Mouse (Mus musculus) monocyte, adult 2 months (primary cell): ENCODE data around the gene Csta1.
"Not testable (repeated sequence)": the region's sequence is repeated elsewhere in the genome, so short reads cannot be mapped to it uniquely, and the experiment has no call there.

Source experiments
- DNase-seq, 2 experiments: peaks; one replicate each; pipeline ENCODE4 v3.0.0; 2022; ENCODE audit warnings: low spot score in 2 of 2, low read depth in 1 of 2

Gene Csta1

DNA sequence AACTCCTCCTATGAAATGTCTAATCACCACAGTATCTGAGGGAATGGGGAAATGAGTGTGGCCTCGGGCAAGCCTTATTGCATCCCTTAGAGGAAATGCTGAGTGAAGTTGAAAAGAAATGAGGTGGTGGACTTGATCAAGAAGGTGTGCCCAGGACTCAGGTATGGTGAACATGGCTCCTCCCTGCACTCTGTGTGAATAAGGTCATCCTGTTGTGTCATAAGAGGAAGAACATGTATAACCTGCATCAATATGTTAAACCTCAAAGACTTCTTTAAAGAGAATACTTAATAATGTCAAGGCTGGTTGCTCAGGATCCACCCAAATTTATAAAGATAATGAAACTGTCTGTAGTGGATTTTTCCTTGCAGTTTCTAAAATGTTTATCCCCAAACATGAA lies at the start of gene Csta1:
Csta1 (minus strand) TSS at position 101 of the 400 bp plus-strand sequence.
- DNase-seq, result no peak

DNA sequence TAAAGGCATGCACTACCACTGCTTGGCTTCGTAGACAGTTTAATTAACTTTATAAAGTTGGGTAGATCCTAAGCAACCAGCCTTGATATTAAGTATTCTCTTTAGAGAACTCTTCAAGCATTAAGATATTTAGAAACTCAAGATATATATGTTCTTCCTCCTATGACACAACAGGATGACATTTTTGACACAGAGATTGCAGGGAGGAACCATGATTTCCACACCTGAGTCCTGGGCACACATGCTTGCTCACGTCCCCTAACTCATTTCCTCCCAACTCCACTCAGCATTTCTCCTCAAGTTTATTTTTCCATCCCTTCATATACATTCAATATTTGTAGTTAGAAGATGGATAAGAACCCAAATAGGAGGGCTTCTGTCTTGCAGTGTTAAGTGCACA lies 48.9 kb upstream of the Csta1 start:
- DNase-seq, result no peak

DNA sequence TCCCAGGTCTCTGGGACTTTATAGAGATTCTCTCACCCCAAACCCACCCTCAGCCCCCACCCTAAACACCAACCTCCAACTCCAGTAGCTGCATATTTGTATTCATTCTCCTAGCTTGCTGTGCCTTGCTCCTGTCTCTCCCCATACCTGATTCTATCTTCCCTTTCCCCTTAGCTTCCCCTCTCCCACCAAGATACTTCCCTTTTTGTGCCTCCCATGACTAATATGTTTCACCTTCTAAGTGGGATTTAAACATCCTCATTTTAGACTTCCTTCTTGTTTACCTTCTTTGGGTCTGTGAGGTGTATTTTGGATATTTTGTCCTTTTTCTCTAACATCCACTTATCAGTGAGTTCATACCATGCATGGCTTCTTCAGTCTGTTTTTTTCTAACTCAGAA lies 45.1 kb upstream of the Csta1 start:
- no peak for DNase-seq

DNA sequence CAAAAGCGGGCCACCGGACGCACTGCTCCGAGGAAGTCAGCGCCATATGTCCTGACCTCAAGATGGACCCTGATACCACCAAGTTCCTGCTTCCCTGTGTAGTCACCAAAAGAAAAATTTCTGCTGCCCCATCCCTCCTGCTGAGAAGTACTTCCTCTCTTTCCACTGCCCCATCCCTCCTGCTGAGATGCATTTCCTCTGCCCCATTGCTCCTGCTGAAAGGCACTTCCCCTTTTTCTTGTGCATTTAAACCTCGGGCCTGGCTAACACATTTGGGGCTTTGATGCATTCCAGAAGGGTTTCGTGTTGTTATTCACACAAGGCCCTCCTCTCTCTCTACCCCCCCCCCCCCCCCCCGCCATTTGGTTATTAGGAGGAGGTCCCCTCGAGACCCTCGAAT lies 36.8 kb upstream of the Csta1 start:
- not testable (repeated sequence) for DNase-seq

DNA sequence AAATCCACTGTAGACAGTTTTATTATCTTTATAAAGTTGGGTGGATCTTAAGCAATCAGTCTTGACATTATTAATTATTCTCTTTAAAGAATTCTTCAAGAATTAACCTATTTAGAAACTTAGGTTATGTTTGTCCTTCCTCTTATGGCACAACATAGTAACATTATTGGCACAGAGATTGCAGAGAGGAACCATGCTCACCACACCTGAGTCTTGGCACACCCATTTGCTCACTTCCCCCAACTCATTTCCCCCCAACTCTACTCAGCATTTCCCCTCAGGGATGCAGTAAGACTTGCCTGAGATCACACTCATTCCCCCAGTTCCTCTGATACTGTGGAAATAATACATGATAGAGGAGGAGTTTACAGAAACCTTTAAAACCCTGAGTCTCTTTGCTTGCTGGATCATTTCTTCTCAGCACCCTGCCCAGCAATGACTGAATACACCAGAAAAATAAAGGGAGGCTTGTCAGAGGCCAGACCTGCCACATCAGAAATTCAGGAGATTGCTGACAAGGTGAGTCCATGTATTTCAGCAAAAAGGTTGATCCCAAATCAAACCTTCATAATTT lies 25.4 kb upstream of the Csta1 start, which contains the start of gene Stfa2l1:
Stfa2l1 (plus strand) TSS at position 410 of the 574 bp plus-strand sequence.
- no peak for DNase-seq

DNA sequence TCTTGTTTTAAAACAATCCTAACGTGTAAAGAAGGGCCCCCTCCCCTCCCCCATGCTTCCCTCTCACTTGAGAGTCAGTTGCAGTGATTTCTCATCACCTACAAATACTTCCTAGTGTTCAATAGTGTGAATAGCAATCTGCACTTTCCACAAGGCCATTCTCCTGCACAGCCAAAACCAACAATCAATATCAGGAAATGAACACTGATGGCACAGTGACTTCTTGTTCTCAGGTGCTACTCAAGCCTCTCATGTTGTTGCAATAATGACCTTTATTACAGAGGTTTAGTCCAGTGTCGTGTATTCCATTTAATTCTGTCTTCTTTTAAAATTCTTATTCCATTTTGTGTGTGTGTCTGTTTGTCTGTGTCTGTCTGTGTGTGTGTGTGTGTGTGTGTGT lies 7.2 kb upstream of the Csta1 start:
- no peak for DNase-seq

DNA sequence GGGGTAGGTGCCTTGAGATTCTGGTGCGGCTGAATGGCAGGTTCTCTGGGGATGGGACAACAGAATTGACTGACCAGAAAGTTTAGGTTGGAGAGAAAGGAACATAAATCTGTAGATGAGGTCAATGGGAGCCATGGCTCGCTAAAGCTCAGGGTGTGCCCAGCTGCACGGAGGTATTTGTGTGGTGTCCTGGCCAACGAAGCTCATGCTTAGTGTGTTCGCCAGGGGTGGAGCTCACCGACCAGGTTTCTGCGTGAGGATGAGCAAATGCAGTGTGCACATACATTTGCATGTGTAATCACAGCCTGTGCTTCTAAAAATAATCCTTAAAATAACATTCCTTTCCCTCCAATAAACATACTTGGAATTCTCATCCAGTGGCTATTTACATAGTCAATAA lies 2.9 kb downstream of the Csta1 start:
- DNase-seq, result no peak

DNA sequence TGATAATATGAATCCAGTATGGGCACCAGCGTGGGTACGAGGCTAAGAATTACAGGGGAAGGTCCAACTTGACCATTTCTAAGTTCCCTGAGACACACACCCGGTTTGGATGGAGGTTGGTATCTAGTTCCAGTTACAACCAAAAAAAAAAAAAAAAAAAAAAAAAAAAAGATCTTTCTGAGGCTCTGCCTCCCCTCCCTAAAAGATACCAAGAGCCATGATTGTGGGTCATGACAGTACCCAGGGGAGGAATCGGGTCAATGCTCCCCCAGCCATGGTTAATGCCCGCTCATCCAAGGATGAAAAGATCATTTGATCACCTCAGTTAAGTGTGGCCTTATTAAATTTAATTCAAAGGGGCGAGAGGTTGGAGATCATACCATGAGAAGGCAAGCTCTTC lies 15.3 kb downstream of the Csta1 start:
- not testable (repeated sequence) for DNase-seq

DNA sequence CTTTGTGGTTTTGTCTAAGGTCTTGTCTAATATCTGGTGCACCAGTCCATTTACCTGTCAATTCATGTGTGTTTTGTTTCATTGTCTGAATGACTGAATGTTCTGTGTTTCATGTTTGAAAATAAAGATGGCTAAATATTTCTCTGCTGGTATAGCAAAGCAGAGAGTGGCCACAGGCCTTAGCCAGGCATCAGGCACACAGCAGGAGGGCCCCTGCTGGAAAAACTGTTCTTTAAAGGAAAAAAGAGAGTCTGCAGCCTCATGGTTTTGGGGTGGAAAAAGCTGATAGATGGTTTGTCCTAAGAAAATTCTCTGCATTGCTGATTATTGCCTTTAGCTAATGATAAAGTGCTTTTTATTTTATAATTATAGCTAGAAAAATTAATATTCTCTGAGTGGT lies 19.6 kb downstream of the Csta1 start:
- not testable (repeated sequence) for DNase-seq

DNA sequence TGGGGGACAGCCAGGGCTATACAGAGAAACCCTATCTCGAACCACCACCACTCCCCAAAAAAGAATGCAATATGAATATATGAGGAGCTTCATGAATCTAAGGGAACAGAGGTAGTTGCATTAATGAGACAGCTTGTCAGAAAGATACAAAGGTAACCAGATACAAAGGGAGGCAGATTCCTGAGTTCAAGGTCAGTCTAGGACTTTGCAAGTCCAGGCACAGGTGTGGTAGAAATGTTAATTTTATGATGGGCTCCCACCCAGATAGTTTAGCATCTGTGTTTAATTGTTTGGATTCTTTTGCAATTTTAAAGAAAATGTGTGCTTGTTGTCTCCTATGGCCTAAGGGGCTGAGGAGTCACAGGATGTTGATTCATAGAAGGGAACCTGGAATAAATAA lies 28.8 kb downstream of the Csta1 start:
- DNase-seq, result no peak

DNA sequence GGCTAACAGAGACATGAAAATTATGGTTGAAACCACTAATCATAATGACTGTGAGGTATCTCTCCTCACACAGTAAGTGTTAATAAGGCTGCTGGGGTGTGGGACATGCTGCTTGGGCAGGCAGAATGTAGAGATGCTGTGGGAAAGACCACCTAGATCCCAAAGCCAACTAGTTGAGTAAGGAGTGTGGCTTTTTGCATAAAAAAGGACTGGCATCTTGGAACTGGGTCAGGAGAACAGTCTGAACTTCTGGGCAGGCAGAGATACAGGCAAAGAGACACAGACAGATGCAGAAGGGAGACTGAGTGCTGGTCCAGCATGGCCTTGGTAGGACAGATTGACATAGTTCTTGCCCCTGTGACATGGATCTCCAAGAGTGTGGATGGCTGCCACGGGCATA lies 29.5 kb downstream of the Csta1 start:
- DNase-seq, result no peak

DNA sequence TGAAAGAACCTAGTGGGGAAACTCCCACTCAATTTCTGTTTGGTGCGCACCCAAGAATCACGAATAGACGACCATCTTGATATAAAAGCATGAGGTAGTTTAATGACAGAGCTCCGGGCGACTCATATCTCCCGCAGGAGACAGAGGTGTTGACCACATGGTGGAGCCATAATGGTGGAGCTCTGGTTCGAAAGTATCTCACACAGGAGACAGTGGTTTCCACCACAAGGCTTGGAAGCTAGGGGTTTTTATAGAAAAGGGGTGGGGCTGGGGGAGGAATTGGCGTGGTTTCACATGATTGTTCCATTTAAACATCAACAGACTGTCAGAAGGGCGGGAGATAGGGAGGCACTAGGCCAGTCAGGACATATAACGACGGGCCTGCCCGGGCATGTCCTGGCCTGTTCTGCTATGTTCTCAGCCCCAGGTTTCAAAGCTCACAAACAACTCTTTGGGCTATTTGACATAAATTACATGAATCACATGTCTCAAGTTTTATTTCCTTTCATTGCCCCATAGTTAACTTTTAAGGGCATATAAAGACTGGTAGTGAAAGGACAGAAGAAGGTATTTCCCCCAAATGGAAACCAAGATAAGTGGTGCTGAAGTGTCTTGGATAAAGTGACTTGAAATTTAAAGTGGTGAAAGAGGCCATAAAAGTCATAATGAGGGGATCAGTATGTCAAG lies 33.1 kb downstream of the Csta1 start:
- not testable (repeated sequence) for DNase-seq

DNA sequence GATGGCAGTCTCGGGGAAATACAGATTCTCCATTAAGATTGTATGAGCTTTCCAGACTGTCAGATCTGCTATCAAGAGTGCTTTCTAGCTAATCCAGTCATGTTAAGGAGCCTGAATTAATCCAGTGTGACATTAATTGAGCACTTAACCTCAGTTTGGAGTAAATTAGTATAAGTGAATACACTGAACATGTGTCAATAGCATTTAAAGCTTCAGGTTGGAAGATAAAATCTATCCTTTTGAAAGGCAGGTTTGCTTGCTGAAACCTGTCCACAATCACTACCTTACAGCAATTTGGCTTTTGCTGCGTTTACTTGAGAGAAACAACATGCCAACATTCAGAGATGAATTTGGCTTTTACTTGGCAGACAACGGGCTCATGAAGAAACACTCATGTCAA lies 37.0 kb downstream of the Csta1 start:
- DNase-seq, result no peak

DNA sequence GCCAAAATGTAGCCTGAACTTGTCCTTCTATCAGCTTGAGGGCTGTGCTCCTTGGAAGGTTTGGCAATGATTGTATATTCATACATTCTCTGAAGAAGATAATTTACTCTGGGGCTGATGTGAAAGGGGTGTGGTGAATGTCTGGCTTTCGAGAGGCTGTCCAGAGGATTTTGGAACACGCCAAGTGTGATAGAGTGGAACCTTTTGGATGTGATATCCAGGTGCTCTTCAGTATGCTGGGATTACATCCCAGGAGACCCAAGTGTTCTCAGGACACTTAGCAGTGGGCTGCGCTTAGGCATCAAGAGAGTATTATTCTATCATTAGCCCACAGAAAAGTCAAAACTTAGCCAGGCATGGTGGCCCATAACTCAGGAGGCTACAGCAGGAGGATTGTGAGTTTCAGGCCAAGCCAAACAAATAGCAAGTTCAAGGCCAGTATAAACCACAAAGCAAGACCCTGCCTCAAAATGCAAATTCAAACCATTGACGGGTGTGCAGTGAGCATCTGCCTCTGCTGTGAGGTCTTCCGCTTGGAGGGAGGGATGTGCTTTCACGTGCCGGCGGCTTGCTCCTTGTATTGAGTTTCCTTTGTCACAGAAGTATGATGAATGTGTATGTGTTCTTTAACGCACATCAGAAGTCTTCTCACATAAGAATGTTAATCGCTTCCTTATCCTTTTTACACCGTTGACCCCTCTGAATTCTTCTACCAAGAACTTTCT lies 40.1 kb downstream of the Csta1 start:
- no peak for DNase-seq

DNA sequence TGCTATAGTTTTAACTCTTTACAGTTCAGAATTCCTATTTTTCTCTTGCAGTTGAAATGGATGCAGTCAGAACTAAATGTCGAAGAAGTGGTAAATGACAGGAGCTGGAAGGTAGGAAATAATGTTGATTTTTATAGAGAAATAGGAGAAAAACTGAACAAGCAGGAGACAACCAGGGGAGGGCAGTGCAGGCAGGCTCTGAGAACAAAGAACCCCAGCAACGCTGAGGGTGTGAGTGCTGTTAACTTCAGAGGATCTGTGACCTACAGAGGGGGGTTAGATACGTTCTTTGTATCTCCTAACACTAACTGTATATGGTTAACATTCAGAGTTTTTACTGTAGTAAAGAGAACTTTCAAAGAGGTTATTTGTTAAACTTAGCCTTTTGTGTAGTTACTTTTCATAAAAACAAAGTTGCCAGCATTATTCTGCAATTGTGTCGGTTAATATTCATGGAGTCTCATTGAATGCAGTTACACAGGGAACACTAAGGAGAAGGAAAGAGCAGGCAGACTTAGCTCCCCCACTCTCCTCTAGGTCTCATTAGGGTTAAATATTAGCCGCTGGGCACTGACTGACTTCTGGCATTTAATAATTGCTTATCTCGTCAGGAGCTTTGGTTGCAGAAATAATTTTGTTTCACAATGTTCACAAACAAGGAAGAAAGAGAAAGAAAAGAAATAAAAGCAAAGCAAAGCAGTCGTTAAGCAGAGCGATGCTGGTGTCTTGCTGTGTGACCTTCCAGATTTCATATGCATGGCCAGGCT lies 41.0 kb downstream of the Csta1 start:
- DNase-seq, result no peak

DNA sequence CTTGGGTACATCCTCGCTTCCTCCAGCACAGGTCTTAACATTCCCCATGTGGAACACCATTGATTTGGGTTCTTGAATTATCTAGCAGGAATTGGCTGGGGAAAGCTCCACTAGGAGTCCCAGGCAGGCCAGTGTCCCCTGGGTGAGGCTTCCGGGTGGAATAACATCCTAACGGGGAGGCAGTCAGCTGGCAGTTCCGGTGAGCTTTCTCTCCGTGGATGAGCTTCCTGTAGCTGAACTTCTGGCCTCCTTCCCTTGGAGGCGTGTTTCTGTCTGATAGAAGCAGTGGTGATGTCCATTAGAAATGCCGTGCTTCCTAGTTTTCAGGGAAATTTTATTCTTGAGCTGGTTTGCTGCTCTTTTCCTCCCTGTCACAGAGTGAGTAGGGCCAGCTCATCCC lies 42.0 kb downstream of the Csta1 start:
- no peak for DNase-seq

DNA sequence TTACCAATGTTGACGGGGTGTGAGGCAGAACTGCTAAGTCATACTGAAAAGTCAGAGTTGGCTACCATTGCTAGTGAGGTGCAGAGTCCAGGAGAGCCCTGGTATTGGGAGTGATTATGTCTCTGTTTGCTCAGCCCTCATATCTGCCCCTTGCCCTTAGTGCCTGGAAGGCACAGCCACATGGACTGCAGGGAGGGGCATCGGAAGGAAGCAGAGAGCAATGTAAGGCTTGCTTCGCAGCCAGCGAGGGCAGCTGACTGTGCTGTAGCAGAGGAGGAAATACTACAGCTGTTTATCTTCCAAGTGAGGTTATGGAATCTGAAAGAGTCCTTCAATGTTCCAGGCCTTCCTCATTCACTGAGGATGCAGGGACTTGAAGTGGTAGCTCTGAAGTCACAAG lies 43.2 kb downstream of the Csta1 start:
- no peak for DNase-seq

DNA sequence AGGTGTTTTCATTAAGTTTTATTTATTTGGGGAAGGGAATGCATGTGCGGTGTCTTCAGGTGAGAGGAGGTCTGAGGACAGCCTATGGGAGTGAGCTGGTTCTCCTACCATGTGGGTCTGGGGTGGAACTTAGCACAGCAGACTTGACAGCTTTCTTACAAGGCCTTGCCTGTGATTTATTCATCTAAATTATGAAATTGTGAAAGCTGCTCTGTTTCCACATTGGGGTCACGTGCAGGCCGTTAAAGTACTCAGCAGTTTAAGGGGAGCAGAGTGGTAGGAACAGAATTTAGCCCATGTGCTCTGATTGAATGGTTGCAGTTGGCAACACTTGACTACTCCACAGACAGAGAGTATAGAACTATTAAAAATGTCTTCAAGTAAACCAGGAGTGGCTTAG lies 51.1 kb downstream of the Csta1 start:
- no peak for DNase-seq

DNA sequence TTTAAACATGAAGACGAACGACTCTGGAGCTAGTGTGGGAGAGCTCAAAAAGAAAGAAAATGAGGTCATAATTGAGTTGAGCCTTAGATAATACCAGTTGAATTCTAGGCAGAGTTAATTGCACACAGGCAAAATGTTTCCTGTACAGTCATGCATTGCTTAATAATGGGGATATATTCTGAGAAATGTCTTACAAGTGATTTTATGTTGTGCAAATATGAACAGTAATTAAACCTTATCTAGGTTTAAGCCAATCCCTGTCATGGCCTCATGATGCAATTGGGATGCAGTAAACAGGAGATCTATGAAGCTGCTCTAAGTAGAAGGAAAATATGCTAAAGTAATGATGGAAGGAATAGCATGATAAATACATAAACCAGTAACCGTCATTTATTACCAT lies 56.3 kb downstream of the Csta1 start:
- no peak for DNase-seq

DNA sequence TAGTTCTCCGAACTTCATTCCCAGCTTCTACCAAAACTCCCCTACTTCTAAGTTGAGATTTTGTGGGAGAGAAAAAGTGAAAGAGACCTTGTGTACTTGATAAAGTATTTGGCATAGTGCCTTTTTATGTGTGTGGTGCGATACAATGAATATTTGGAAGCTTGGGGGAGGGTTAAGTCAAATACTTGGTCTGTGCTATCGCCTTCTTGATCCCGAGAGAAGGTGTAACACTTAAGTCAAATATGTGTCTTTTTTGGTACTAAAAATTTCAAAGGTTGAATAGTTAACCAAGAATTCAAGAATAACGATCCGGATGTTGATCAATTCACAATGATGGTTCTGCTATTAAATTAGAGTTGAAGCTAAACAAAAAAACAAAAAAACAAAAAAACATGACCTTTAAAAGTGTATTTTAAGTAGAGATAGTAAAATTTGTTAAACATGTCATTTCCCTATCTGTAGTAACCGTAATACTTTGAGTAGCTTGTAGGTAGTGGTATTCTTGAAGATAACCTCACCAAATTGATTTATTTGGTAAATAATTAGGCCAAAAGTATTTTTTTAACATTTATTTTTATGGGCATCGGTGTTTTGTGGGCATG lies 58.5 kb downstream of the Csta1 start:
- no peak for DNase-seq
